ENCODE assay signal across 15 mouse cellular contexts in the genomic region with DNA sequence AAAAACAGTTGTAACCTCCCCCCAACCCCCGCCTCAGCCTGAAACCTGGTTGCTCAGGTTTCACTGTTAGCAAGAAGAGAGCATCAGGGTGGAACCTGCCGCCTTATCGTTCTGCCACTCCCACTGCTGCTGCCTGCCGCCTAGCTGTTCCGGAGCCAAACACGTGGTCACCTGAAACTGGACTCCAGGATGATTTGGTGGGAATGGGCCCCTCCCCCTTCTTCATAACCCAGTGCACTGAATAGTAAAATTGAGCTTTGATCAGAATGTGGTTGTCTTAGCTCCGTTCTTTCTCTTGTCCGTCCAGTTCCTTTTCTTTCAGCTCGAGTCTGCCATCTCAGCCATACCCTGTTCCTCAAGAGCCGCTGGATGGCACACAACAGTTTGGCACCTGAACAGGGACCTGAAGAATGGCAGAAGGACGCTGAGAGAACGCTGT. TPM values are rescaled to one million over a fixed set of nuclear protein-coding genes. Genes with fewer than 3 reads are reported as not detected.
DNase-seq lines count a peak whose midpoint lies in the region; ATAC-seq and TF ChIP-seq lines count a peak whose summit lies in the region.
"Not testable (repeated sequence)": the region's sequence is repeated elsewhere in the genome, so short reads cannot be mapped to it uniquely, and the experiment has no call there.
"Had no signal": no experiment of that assay in that cellular context is flagged by ENCODE, and none has a peak within 500 bp of the region (broad histone marks: within the 10 kb centered on the region; RNA-seq: fewer than 3 reads in every experiment).

No protein-coding gene starts in this region.

- not testable (repeated sequence) for H3K36me3 ChIP-seq in embryonic facial prominence, embryonic 14.5 days (ENCODE audit: control insufficient read depth, insufficient read depth, low read length); hindbrain, embryonic 12.5 days; liver, postnatal 0 days (replicated peaks; ENCODE audit: insufficient read depth, low read length); neural tube, embryonic 15.5 days

- not testable (repeated sequence) for H3K9ac ChIP-seq in embryonic facial prominence, embryonic 14.5 days (ENCODE audit: low read depth, low read length); hindbrain, embryonic 12.5 days; neural tube, embryonic 15.5 days (replicated peaks)
- H3K9ac ChIP-seq in liver, postnatal 0 days (replicated peaks): peak overlapping the region; percentile 55; the same call in 1 of the 2 replicates

- 33% methylated on average over 12 of the region's 12 CpGs for WGBS in embryonic facial prominence, embryonic 14.5 days
- WGBS in hindbrain, embryonic 12.5 days: 44% methylated on average over 12 of the region's 12 CpGs
- 43% methylated on average over 12 of the region's 12 CpGs for WGBS in liver, postnatal 0 days (ENCODE audit: insufficient replicate concordance)
- 54% methylated on average over 12 of the region's 12 CpGs for WGBS in neural tube, embryonic 15.5 days

- H3K4me3 ChIP-seq in embryonic facial prominence, embryonic 14.5 days (ENCODE audit: low read depth, low read length); hindbrain, embryonic 12.5 days; neural tube, embryonic 15.5 days (replicated peaks): not testable (repeated sequence)
- H3K4me3 ChIP-seq in liver, postnatal 0 days (ENCODE audit: low read depth, low read length): peak overlapping the region; percentile 39

- H3K4me2 ChIP-seq in embryonic facial prominence, embryonic 14.5 days (ENCODE audit: low read depth, low read length): peak overlapping the region; percentile 43
- peak overlapping the region; percentile 13; the same call in 1 of the 2 replicates for H3K4me2 ChIP-seq in hindbrain, embryonic 12.5 days (replicated peaks)
- H3K4me2 ChIP-seq in liver, postnatal 0 days (ENCODE audit: low read depth, low read length): peak overlapping the region; percentile 27; the same call in 1 of the 2 replicates
- H3K4me2 ChIP-seq in neural tube, embryonic 15.5 days: peak overlapping the region; percentile 17

- H3K9me3 ChIP-seq in embryonic facial prominence, embryonic 14.5 days (ENCODE audit: control insufficient read depth, low read length); hindbrain, embryonic 12.5 days (replicated peaks); liver, postnatal 0 days (ENCODE audit: low read length); neural tube, embryonic 15.5 days (replicated peaks): not testable (repeated sequence)

- TF ChIP-seq EP300 in liver, postnatal 0 days (IDR thresholded peaks at IDR 0.05; ENCODE audit: low read depth): not testable (repeated sequence)

- H3K27me3 ChIP-seq in embryonic facial prominence, embryonic 14.5 days (replicated peaks; ENCODE audit: control insufficient read depth, insufficient read depth, low read length); hindbrain, embryonic 12.5 days; liver, postnatal 0 days (ENCODE audit: insufficient read depth, low read length); neural tube, embryonic 15.5 days (replicated peaks): not testable (repeated sequence)

- H3K27ac ChIP-seq in embryonic facial prominence, embryonic 14.5 days (replicated peaks; ENCODE audit: low read depth, low read length); hindbrain, embryonic 12.5 days; neural tube, embryonic 15.5 days (replicated peaks): not testable (repeated sequence)
- H3K27ac ChIP-seq in liver, postnatal 0 days (ENCODE audit: low read depth): peak overlapping the region; percentile 82

- not testable (repeated sequence) for TF ChIP-seq CTCF in liver, postnatal 0 days (IDR thresholded peaks at IDR 0.05; ENCODE audit: low read depth)

- H3K4me1 ChIP-seq in embryonic facial prominence, embryonic 14.5 days (ENCODE audit: control insufficient read depth, insufficient read depth, low read length); hindbrain, embryonic 12.5 days; liver, postnatal 0 days (ENCODE audit: insufficient read depth); neural tube, embryonic 15.5 days: not testable (repeated sequence)

- not testable (repeated sequence) for DNase-seq in embryonic facial prominence, embryonic 14.5 days (ENCODE audit: low spot score); liver, postnatal 0 days
- peak; percentile 14 to 18 for DNase-seq in kidney, adult 8-10 months
- DNase-seq in kidney, postnatal 25 days: peak; percentile 5 to 56
- peak; percentile 14 for DNase-seq in liver

- ATAC-seq in embryonic facial prominence, embryonic 14.5 days (ENCODE audit: low read depth); hindbrain, embryonic 12.5 days (ENCODE audit: low FRiP score); neural tube, embryonic 15.5 days (ENCODE audit: low FRiP score): not testable (repeated sequence)
- peak; percentile 59 for ATAC-seq in liver, postnatal 0 days

RNA-seq across cellular contexts. Expression of gene Slc7a15, which starts 26.9 kb away (rescaled TPM):
- polyA plus RNA-seq in embryonic facial prominence, embryonic 14.5 days (2014; fragmentation: Nextera tagmentation; extraction: Ambion mirVana): not detected in 2 replicates
- not detected in 2 replicates for polyA plus RNA-seq in hindbrain, embryonic 12.5 days (2016; fragmentation: Nextera tagmentation; extraction: Ambion mirVana)
- polyA plus RNA-seq in liver, postnatal 0 days (2015; fragmentation: Nextera tagmentation; extraction: Ambion mirVana): 0.39 and 0.49 TPM in 2 replicates
- polyA plus RNA-seq in neural tube, embryonic 15.5 days (2015; fragmentation: Nextera tagmentation; extraction: Ambion mirVana): not detected in 2 replicates
- polyA plus RNA-seq: adrenal gland, adult 2 months; CD4-positive, CD25-positive, alpha-beta regulatory T cell, adult 4 months; forebrain, embryonic 13.5 days; heart, adult 2 months; hindbrain, embryonic 16.5 days; macrophage; midbrain, embryonic 11.5 days; neural tube, embryonic 13.5 days had no signal
